Mouse (Mus musculus) liver, embryonic 12.5 days (tissue): Measurements from ENCODE around the gene Cyp26a1. TPM values are rescaled to one million over a fixed set of nuclear protein-coding genes. Genes with fewer than 3 reads are reported as not detected.
A peak's percentile ranks its signal among the peaks of the same experiment; 100 is the strongest.

Source experiments
- ATAC-seq: fragments of 200-750 bp; cut with Nextera tagmentation; 2 replicates; pipeline ENCODE4 v1.8.0; 2017; ENCODE audit warnings: moderate number of reproducible peaks, mild to moderate bottlenecking, moderate library complexity
- H3K27ac ChIP-seq: fragments of 300-500 bp; sonication (generic); 2 replicates; pipeline ENCODE4 v1.5.1; 2016; ENCODE audit warnings: mild to moderate bottlenecking
- H3K27me3 ChIP-seq: fragments of 300-500 bp; sonication (generic); replicated peaks from 2 replicates; pipeline ENCODE4 v1.6.1; 2016; ENCODE audit warnings: mild to moderate bottlenecking, moderate library complexity
- H3K36me3 ChIP-seq: fragments of 300-500 bp; sonication (generic); 2 replicates; pipeline ENCODE4 v1.6.1; 2016; ENCODE audit warnings: mild to moderate bottlenecking, moderate library complexity
- H3K4me1 ChIP-seq: fragments of 300-500 bp; sonication (generic); 2 replicates; pipeline ENCODE4 v1.6.1; 2016
- H3K4me2 ChIP-seq: fragments of 300-500 bp; sonication (generic); 2 replicates; pipeline ENCODE4 v1.6.1; 2016; ENCODE audit warnings: mild to moderate bottlenecking, moderate library complexity
- H3K4me3 ChIP-seq: fragments of 300-500 bp; sonication (generic); 2 replicates; pipeline ENCODE4 v1.5.1; 2016; ENCODE audit warnings: mild to moderate bottlenecking, moderate library complexity
- H3K9ac ChIP-seq: fragments of 300-500 bp; sonication (generic); 2 replicates; pipeline ENCODE4 v1.6.1; 2016; ENCODE audit warnings: mild to moderate bottlenecking, moderate library complexity
- H3K9me3 ChIP-seq: fragments of 300-500 bp; sonication (generic); replicated peaks from 2 replicates; pipeline ENCODE4 v1.6.1; 2016; ENCODE audit warnings: mild to moderate bottlenecking, moderate library complexity
- WGBS: fragments of 180-500 bp; shearing (Covaris S2); methylation state at CpG from one replicate; pipeline ENCODE4 v1.1.7; 2016; ENCODE audit not compliant: insufficient replicate concordance; 5-methylcytosine and 5-hydroxymethylcytosine counted together
- polyA plus RNA-seq: library from polyadenylated mRNA; unstranded; fragments of >200 nt; fragmentation: Nextera tagmentation; extraction: Ambion mirVana; gene quantifications from 2 replicates; pipeline ENCODE4 v1.2.1, GENCODE M21; 2016

The Cyp26a1 gene
- polyA plus RNA-seq, 1 experiment from 2014 or later, result not detected

GRCm38 (mm10) chr19:37702377-37703076 is 4.9 kb downstream of the Cyp26a1 start:
- H3K4me2 ChIP-seq, result no peak overlapping the region
- peaks cover 15% of the 10 kb centered on the region for H3K4me1 ChIP-seq
- H3K4me3 ChIP-seq, result no peak overlapping the region
- no peak overlapping the region for H3K9ac ChIP-seq
- H3K27me3 ChIP-seq, result peaks cover 94% of the 10 kb centered on the region
- ATAC-seq, result peak; percentile 32; the same call in 1 of the 2 replicates
- H3K27ac ChIP-seq, result no peak overlapping the region
- WGBS, result 26% methylated on average over 21 of the region's 21 CpGs
- no peaks in the 10 kb centered on the region for H3K36me3 ChIP-seq
- H3K9me3 ChIP-seq, result no peaks in the 10 kb centered on the region

- no peak overlapping the region for H3K4me2 ChIP-seq
- ATAC-seq, result no peak
- H3K27me3 ChIP-seq, result peaks cover 79% of the 10 kb centered on the region
- H3K4me1 ChIP-seq, result peaks cover 7% of the 10 kb centered on the region; the same call in 1 of the 2 replicates
- no peaks in the 10 kb centered on the region for H3K9me3 ChIP-seq
- 7% methylated on average over 3 of the region's 3 CpGs for WGBS
- H3K9ac ChIP-seq, result no peak overlapping the region
- H3K27ac ChIP-seq, result no peak overlapping the region
- no peak overlapping the region for H3K4me3 ChIP-seq
- H3K36me3 ChIP-seq, result no peaks in the 10 kb centered on the region
These were observed 6.4 kb downstream of the Cyp26a1 start for GRCm38 (mm10) chr19:37703902-37704509.

GRCm38 (mm10) chr19:37705722-37706121 is 8.1 kb downstream of the Cyp26a1 start:
- 75% methylated on average over 5 of the region's 5 CpGs for WGBS
- no peaks in the 10 kb centered on the region for H3K36me3 ChIP-seq
- H3K4me1 ChIP-seq, result peaks cover 7% of the 10 kb centered on the region; the same call in 1 of the 2 replicates
- no peak for ATAC-seq
- H3K27ac ChIP-seq, result no peak overlapping the region
- no peak overlapping the region for H3K9ac ChIP-seq
- peaks cover 62% of the 10 kb centered on the region for H3K27me3 ChIP-seq
- H3K9me3 ChIP-seq, result no peaks in the 10 kb centered on the region
- no peak overlapping the region for H3K4me2 ChIP-seq
- no peak overlapping the region for H3K4me3 ChIP-seq

GRCm38 (mm10) chr19:37714681-37715080 is 17.1 kb downstream of the Cyp26a1 start:
- no peaks in the 10 kb centered on the region for H3K27me3 ChIP-seq
- no peak overlapping the region for H3K9ac ChIP-seq
- 42% methylated on average over 10 of the region's 10 CpGs for WGBS
- ATAC-seq, result no peak
- H3K4me3 ChIP-seq, result no peak overlapping the region
- H3K9me3 ChIP-seq, result no peaks in the 10 kb centered on the region
- H3K4me2 ChIP-seq, result no peak overlapping the region
- H3K27ac ChIP-seq, result no peak overlapping the region
- no peaks in the 10 kb centered on the region for H3K4me1 ChIP-seq
- no peaks in the 10 kb centered on the region for H3K36me3 ChIP-seq

- H3K9me3 ChIP-seq, result no peaks in the 10 kb centered on the region
- H3K9ac ChIP-seq, result no peak overlapping the region
- no peak overlapping the region for H3K4me3 ChIP-seq
- H3K4me2 ChIP-seq, result no peak overlapping the region
- H3K4me1 ChIP-seq, result no peaks in the 10 kb centered on the region
- H3K36me3 ChIP-seq, result no peaks in the 10 kb centered on the region
- no peak overlapping the region for H3K27ac ChIP-seq
- no peak for ATAC-seq
- 42% methylated on average over 1 of the region's 1 CpGs for WGBS
- H3K27me3 ChIP-seq, result no peaks in the 10 kb centered on the region
These were observed 18.4 kb downstream of the Cyp26a1 start for GRCm38 (mm10) chr19:37715980-37716379.

GRCm38 (mm10) chr19:37716524-37717175 is 19.1 kb downstream of the Cyp26a1 start:
- H3K4me3 ChIP-seq, result no peak overlapping the region
- WGBS, result 71% methylated on average over 12 of the region's 12 CpGs
- no peaks in the 10 kb centered on the region for H3K36me3 ChIP-seq
- no peak overlapping the region for H3K9ac ChIP-seq
- H3K27ac ChIP-seq, result no peak overlapping the region
- H3K27me3 ChIP-seq, result no peaks in the 10 kb centered on the region
- ATAC-seq, result no peak
- no peak overlapping the region for H3K4me2 ChIP-seq
- H3K9me3 ChIP-seq, result no peaks in the 10 kb centered on the region
- H3K4me1 ChIP-seq, result no peaks in the 10 kb centered on the region

- Histone ChIP-seq H3K27me3 (no peaks in the 10 kb centered on the region), H3K4me2 (no peak overlapping the region), H3K9me3 (no peaks in the 10 kb centered on the region), H3K27ac (no peak overlapping the region), H3K4me1 (no peaks in the 10 kb centered on the region), H3K4me3 (no peak overlapping the region), H3K36me3 (no peaks in the 10 kb centered on the region), H3K9ac (no peak overlapping the region)
- WGBS, result 7% methylated on average over 1 of the region's 1 CpGs
- ATAC-seq, result no peak
These were observed 21.6 kb downstream of the Cyp26a1 start for GRCm38 (mm10) chr19:37719166-37719565.

GRCm38 (mm10) chr19:37724591-37724990 is 27.0 kb downstream of the Cyp26a1 start:
- H3K9me3 ChIP-seq, result no peaks in the 10 kb centered on the region

GRCm38 (mm10) chr19:37726585-37726984 is 29.0 kb downstream of the Cyp26a1 start:
- no peaks in the 10 kb centered on the region for H3K4me1 ChIP-seq
- H3K27ac ChIP-seq, result no peak overlapping the region
- H3K36me3 ChIP-seq, result no peaks in the 10 kb centered on the region
- H3K4me3 ChIP-seq, result no peak overlapping the region
- no peak for ATAC-seq
- WGBS, result 71% methylated on average over 7 of the region's 7 CpGs
- H3K27me3 ChIP-seq, result no peaks in the 10 kb centered on the region
- peaks cover 4% of the 10 kb centered on the region; the same call in 1 of the 2 replicates for H3K9me3 ChIP-seq
- H3K4me2 ChIP-seq, result no peak overlapping the region
- H3K9ac ChIP-seq, result no peak overlapping the region

More at GRCm38 (mm10) chr19:37724591-37724990, 27.0 kb downstream of the Cyp26a1 start:
- no peaks in the 10 kb centered on the region for H3K27me3 ChIP-seq
- H3K9ac ChIP-seq, result no peak overlapping the region
- no peak overlapping the region for H3K4me2 ChIP-seq
- H3K36me3 ChIP-seq, result no peaks in the 10 kb centered on the region
- ATAC-seq, result no peak
- H3K27ac ChIP-seq, result no peak overlapping the region
- no peaks in the 10 kb centered on the region for H3K4me1 ChIP-seq
- 82% methylated on average over 5 of the region's 5 CpGs for WGBS
- H3K4me3 ChIP-seq, result no peak overlapping the region

GRCm38 (mm10) chr19:37727366-37727765 is 29.8 kb downstream of the Cyp26a1 start:
- 87% methylated on average over 2 of the region's 2 CpGs for WGBS
- no peak overlapping the region for H3K4me2 ChIP-seq
- no peak for ATAC-seq

GRCm38 (mm10) chr19:37735426-37735825 is 37.8 kb downstream of the Cyp26a1 start:
- Histone ChIP-seq H3K9me3 (peaks cover 4% of the 10 kb centered on the region; the same call in 1 of the 2 replicates), H3K27me3 (no peaks in the 10 kb centered on the region), H3K36me3 (no peaks in the 10 kb centered on the region), H3K4me1 (no peaks in the 10 kb centered on the region), H3K9ac (no peak overlapping the region), H3K27ac (no peak overlapping the region), H3K4me3 (no peak overlapping the region), H3K4me2 (no peak overlapping the region)
- WGBS, result 74% methylated on average over 8 of the region's 8 CpGs
- ATAC-seq, result no peak

More at GRCm38 (mm10) chr19:37727366-37727765, 29.8 kb downstream of the Cyp26a1 start:
- no peak overlapping the region for H3K4me3 ChIP-seq
- no peaks in the 10 kb centered on the region for H3K4me1 ChIP-seq
- no peaks in the 10 kb centered on the region for H3K36me3 ChIP-seq
- H3K9ac ChIP-seq, result no peak overlapping the region
- peaks cover 4% of the 10 kb centered on the region; the same call in 1 of the 2 replicates for H3K9me3 ChIP-seq
- H3K27ac ChIP-seq, result no peak overlapping the region
- no peaks in the 10 kb centered on the region for H3K27me3 ChIP-seq

- 81% methylated on average over 3 of the region's 3 CpGs for WGBS
- H3K4me3 ChIP-seq, result no peak overlapping the region
- H3K36me3 ChIP-seq, result no peaks in the 10 kb centered on the region
- no peak for ATAC-seq
- no peaks in the 10 kb centered on the region for H3K9me3 ChIP-seq
- no peak overlapping the region for H3K9ac ChIP-seq
- no peaks in the 10 kb centered on the region for H3K27me3 ChIP-seq
- H3K4me1 ChIP-seq, result no peaks in the 10 kb centered on the region
- no peak overlapping the region for H3K4me2 ChIP-seq
- H3K27ac ChIP-seq, result no peak overlapping the region
These were observed 41.0 kb downstream of the Cyp26a1 start for GRCm38 (mm10) chr19:37738575-37738974.
